Mouse (Mus musculus) gastrocnemius, postnatal 10 days (tissue): ENCODE measurements at regions not wholly inside any gene's neighbourhood (a gene's known extent, or its start where the extent isn't known, plus 50 kb on each side); places are given as distances from the start of the nearest gene placed in this dataset.

Experiments
- DNase-seq: peaks from one replicate; pipeline ENCODE4 v3.0.0; 2021; ENCODE audit warnings: mixed read lengths

DNA sequence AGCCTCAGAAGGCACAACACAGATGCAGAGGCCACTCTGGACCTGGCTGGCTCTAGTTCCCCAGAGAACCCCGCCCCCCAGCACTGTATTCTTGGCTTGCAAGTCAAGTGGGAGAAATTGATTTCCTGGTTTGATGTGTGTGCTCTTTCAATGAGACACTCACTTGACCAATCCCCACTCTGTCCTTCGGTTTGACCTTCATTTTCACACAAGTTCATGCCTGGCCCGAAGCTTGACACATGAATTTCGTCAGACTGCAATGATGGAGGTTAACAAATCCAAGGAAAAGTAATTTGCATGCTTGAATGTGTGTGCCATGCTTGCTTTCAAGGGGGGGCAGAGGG, 333.4 kb upstream of the Mki67 start:
- DNase-seq, result peak; percentile 28

DNA sequence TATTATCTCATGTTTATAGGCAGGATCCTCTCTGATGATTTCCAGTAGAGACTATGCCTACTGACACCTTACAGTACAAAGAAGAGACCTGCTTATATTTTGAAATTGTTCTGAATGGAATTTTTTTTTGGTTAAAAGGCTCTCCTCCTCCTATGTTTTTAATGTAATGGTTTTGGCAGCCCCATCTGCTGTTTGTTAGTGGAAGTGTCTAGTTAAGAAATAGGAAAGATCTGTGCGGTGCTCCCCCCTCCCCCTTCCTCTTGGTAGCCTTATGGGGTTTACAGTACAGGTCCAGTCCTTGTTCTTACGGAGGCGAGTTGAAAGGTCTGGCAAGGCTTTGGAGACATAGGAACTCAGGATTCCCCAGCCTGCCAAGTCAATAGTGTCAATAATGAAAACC, 334.0 kb upstream of the Mki67 start:
- no peak for DNase-seq

DNA sequence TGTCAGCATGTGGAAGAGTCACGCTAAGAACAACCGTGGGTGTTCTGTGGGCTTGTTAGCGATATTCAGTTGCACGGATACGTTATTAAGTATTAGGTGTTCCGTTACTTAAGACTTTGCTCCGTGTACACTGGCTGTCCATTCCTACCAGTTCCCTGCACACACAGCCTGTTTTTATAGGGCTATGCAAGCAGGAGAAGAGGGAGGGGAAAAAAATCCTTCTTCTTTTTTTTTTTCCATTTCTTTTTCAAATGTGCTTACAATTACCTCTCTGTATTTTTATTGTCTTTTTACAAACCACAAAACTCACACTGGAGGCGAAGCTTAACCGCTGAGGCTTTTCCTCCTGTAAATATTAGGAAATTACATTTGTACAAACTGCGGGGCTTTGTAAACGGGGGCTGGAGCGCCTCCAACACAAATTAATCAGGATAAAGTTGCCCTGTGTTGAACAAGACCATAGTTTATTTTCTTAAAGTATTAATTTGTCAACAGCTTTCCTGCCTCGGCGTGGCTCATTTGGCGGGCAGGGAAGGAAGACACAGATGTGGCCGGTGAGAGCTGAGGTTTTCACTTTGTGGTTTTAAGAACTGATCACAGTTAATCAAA, 340.8 kb upstream of the Mki67 start:
- DNase-seq, result no peak

- no peak for DNase-seq
Observed at GRCm38 (mm10) chr7:136058319-136058718, 342.2 kb upstream of the Mki67 start.

- no peak for DNase-seq
Observed at GRCm38 (mm10) chr7:136058751-136059681, 342.9 kb upstream of the Mki67 start.

GRCm38 (mm10) chr7:136059896-136060295, 343.7 kb upstream of the Mki67 start:
- no peak for DNase-seq

DNA sequence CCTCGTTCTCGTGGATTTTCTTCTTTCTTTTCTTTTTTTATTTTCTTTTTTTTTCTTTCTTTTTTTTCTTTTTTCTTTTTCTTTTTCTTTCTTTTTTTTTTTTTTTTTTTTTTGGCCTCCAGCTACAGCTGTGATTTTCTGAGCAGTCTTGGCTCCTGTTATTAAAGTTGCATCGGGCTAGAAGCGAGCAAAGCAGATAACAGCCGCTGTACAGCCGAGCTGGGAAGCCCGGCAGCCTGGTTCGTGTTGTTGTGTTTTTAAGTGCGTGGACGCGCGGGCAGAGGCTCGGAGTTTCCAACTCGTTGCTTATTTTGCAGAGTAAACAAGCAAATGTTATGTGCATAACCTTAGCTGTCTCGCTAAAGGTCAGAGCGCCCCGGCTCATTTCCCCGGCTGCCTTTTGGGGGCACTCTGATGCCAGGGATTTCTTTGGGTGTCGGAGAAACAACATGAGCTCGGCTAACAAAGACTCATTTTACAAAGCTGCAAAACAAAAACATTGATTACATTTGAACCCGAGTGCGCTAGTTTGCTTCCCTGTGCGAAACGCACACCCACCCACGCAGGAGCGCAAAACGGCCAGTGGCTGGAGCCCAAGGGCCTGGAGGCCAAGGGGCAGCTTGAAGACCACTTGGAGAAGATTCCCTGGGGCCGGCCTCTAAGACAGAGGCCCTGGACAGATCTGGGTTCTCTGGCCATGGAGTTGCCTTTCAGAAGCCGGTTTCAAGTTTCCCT, 344.3 kb upstream of the Mki67 start:
- peak; percentile 43 for DNase-seq

- no peak for DNase-seq
Observed at GRCm38 (mm10) chr7:136062658-136063057, 346.5 kb upstream of the Mki67 start.

DNA sequence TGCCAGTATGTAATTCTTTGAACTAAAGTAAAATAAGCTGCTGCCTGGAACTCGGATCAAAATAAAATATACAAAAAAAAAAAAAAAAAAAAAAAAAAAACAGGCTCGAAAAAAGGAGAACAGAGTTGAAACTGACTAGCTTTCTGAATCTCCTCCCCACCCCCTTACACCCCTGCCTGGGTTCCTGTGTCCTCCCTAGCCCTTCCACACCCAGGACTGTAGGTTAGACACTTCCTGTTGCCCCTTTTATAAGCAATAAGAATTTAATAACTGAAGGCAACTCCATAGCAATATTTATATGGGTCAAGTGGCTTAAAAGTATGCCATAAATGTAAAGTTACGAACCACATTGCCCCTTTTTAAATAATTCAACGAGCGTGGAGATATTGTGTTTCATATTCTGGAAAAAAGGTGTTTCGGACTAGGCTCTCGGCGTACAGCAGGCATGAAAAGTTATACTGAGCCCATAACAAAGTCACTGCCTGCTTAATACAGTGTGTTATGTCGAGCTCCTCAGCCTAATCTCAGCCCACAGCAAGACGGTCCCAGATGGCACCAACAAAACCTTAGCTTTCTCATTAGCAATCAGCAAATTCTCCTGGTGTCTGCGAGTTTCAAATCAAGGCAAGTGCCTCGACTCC, 349.0 kb upstream of the Mki67 start:
- DNase-seq, result no peak

GRCm38 (mm10) chr7:136065679-136066055, 349.5 kb upstream of the Mki67 start:
- DNase-seq, result no peak

GRCm38 (mm10) chr7:136070881-136071280, 354.7 kb upstream of the Mki67 start:
- peak; percentile 41 for DNase-seq

DNA sequence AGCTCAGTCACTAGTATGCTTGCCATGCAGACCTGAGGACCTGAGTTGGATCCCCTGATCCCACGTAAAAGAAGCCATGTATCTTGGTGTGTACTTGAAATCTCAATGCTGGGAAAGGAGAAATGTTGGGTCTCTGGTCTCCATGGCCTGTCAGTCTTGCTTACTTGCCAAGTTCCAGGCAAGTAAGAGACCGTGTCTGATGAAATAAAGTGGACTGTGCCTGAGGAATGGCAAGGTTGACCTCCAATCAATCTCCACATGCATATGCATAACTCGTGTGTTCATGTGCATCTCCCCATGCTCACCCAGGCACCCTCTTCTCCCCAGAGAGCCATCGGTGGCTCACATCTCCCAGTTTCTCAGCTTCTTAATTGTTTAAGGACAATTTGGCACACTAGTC, 355.2 kb upstream of the Mki67 start:
- DNase-seq, result no peak

DNA sequence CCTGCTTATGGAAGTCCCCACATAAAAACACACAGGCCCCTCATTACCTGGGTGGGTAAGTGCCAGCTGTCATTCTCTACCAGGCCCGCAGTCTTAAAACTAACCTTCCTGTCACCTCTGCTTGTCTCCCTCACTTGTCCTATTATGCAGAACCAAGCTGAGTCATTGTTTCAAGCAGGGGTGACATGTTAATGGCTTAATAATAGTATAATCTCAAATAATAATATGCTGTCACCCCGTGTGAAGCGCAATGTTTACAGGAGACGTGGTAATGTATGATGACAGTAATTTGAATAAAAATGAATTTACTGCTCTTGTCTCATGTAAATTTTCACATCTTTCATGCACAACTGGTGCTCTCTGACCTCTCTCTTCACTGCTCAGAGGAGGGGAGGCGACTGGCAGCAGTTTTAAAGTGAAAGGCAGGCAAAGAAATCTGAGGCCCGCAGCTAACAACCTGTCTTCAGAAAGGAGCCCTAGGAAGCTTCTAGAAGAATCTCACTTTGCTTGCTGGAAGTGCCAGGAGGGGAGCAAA, 357.2 kb upstream of the Mki67 start:
- DNase-seq, result no peak

DNA sequence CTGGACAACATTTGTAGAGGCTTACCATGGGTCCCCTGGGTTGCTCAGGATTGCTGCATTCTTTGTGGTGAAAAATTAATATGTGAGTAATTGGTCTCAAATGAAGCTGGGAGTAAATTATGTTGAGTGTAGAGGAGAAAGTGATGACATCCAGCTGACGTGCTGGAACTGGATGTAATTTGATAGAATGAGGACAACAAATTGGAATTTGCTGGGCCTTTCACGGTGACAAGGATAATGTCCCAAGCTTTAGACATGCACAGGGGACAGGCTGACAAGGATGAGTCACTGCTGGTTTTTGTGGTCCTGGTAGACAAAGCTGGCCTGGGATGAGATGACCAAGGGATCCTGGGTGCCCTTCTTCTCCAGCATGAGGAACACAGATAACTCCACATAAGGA, 357.9 kb upstream of the Mki67 start:
- no peak for DNase-seq

- no peak for DNase-seq
Observed at GRCm38 (mm10) chr7:136081534-136082252, 365.5 kb upstream of the Mki67 start.

GRCm38 (mm10) chr7:136082253-136082867, 366.2 kb upstream of the Mki67 start:
- no peak for DNase-seq

- no peak for DNase-seq
Observed at GRCm38 (mm10) chr7:136083005-136083404, 366.8 kb upstream of the Mki67 start.

DNA sequence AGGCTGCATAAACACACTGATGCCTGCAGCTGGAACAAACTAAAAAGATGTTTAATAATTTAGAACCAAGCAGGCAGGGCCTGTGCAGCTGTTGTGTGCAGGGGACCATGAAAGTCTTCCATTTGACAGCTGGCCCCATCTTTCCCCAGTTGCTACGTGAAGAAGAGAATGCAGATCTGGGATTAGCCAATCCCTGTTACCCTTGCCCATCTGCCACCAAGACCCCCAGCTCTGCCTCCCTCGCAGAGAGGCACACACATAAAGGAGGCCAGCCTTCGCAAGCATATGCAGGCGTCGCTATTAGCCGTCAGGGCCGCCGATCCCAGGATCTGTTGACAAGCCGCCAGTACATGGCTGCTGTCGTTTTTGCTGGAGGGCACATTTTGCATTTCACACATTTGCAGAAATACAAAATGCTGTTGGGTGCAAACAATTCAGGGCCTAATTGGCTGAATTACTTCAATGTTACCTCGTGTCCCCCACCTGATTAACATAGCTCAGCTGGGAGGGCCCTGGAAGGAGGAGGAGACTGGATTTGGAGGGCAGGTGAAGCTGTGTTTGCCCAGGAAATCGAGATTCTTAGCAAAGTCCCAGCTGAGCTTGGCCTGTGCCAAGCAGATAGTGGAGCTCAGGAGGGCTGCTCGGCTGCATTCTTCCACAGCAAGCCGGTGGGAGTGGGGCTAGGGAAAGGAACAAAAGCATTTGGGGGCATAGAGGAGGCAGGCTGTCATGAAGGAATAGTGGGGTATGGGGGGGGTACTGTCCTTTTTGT, 367.6 kb upstream of the Mki67 start:
- no peak for DNase-seq

DNA sequence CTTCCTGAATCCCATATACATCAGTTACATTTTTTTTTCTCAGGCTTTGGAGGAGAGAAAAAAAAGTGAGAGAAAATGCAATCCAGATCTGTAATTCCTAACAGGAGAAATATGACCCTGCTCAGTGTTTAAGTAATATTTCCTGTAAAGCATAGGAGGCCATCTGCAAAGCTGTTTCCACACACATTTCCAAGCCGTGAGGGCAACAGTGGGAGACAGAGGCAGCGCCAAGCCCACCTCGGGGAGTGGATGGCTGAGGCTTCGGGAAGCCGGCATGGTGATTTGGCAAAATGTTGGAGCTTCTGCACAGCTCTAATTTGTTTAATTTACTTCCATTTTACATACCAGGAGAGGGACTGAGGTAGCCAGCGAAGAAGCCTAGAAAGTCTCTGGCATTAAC, 372.6 kb upstream of the Mki67 start:
- DNase-seq, result no peak

GRCm38 (mm10) chr7:136094681-136095360, 378.7 kb upstream of the Mki67 start:
- no peak for DNase-seq
